Mouse (Mus musculus) WW6 (cell line): ENCODE results near the gene Gnai3.

Experiments used
- DNase-seq: peaks from one replicate; pipeline ENCODE4 v3.0.0-alpha.2; 2013; ENCODE audit warnings: low read depth, low spot score

The Gnai3 gene

GRCm38 (mm10) chr3:108083904-108084407 is 62.0 kb downstream of the Gnai3 start:
- DNase-seq: no peak

DNA sequence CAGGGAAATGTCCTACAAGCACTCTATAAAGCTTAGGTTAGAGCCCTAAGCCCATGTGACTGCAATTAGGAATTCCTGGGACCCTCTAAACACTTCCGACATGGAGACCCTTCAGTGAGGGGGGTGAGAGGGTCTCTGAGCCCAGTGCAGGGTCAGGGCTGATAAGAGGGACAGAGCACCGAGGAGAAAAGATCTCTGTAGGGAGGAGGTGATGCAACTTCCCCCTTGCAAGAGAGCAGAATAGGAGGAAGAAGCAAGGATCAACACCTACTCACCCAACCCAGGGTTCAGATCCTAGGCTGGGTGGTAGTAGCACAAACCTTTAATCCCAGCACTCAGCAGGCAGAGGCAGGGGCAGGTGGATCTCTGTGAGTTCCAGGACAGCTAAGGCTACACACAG is 62.8 kb downstream of the Gnai3 start:
- DNase-seq: no peak

- no peak for DNase-seq
Measured at GRCm38 (mm10) chr3:108082251-108082875, 63.6 kb downstream of the Gnai3 start.

DNA sequence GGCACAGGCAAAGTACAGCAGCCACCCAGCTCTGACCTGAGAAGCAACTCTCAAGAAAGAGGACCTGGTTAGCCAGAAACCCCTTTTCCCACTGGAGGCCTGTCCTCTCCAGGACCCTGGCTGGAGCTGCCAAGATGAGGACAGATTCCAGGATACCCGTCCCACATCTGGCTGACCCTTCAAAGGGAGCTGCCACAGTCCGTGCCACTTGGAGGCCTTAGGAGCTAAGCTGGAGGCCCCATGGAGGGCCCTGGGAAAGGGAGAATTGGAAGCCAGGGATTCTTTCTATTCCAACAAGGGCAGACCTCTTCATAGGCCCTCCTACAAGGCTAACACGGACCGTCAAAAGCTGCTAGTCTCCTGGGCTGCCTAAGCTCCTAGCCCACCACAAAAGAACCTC is 64.3 kb downstream of the Gnai3 start:
- DNase-seq: no peak

DNA sequence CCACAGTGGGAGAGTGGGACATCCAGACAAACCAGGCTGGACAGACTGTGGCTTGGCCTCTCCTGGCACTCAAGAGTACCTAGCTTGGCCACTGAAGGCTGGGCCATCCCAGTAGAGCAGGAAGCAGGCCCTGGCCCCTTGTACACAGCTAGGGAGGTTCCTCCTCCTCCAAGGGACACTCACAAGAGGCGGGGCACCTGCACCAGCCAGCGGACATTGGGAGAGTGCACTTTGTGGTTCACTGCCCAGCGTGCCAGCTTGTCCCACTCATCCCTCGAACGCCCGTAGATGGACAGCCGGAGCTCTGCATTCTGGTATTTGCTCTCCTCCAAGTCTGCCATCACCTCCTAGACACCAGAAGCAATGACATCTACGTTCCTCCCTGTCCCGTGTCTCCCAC is 69.1 kb downstream of the Gnai3 start:
- DNase-seq: no peak

- no peak for DNase-seq
Measured at GRCm38 (mm10) chr3:108072983-108073569, 72.9 kb downstream of the Gnai3 start.

GRCm38 (mm10) chr3:108070295-108071293 is 75.4 kb downstream of the Gnai3 start:
- DNase-seq: no peak

DNA sequence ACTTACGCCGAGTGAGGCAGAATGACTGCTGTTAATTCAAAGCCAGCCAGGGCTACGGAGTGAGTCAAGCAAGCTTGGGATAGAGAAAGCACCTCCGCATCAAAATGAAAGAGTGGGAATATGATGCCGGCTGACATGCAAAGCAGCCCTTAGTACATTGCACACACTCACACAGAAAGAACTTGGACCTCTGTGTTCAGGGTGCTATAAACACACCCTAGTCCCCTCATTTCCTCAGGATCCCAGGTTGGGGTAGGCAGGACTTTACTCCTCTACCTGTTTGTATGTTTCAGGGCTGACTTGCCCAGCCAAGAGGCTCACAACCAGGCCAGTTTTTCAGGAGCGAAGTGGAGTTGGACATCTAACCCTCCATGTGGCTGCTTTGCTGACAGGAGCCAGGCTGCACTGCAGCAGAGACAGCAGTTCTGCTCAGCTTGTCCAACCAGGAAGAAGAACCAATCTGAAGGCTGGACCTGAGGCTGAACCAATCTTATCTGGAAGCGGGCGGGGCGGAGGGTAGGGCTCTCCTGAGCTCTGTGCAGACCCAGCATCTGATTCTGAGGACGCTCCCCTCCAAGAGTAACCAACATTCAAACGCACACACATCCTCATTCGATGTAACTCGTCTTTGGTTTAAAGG is 76.6 kb downstream of the Gnai3 start:
- DNase-seq: no peak

GRCm38 (mm10) chr3:108068826-108069225 is 77.1 kb downstream of the Gnai3 start:
- DNase-seq: no peak

- no peak for DNase-seq
Measured at GRCm38 (mm10) chr3:108067370-108067934, 78.5 kb downstream of the Gnai3 start.

DNA sequence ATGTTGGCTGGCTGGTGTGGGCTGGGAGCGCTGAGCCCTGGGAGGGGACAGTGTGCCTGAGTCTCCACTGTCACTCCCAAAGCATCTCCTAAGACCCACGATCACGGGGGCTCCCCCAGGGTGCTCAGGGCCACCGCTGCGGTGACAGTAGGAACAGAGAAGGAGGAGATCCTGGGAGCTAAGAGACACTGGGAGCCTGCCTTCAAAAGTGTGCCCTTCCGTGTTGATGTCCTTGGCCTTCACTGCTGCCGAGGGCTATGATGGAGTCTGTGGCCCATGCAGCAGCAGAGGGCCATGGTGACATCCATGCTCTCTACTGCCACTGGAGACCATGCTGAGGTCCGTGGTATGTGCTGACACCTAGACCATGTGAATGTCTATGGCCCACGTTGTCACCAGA is 80.4 kb downstream of the Gnai3 start:
- DNase-seq: no peak

DNA sequence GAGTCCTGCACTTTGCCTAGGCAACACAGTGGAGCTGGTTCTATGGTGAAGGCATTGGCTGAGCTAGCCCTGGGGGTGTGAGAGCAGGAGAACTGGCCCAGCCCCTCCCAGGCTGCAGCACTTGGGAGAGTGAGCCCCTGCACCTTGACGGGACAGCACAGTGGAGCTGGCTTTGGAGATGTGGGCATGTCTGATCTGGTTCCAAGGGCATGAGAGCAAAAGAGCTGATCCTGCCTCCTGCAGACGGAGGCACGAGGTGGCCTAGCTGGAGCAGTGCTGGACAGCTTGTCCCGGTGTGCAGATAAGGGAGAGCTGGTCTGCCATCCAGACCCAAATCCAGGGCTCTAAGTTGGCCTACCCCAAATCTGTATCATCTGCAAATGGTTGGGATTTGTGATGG is 81.3 kb downstream of the Gnai3 start:
- DNase-seq: no peak

- no peak for DNase-seq
Measured at GRCm38 (mm10) chr3:108062648-108063047, 83.3 kb downstream of the Gnai3 start.

- DNase-seq: no peak
Measured at GRCm38 (mm10) chr3:108061420-108061819, 84.5 kb downstream of the Gnai3 start.
